Mouse (Mus musculus): ENCODE data around the gene Lrrc3b. TPM values are rescaled to one million over a fixed set of nuclear protein-coding genes. Genes with fewer than 3 reads are reported as not detected.

Gene Lrrc3b
- polyA plus RNA-seq (2012; rRNA removed) = 48.5 and 49.4 TPM in 2 replicates

- Histone ChIP-seq H3K4me1 (ENCODE audit: control insufficient read depth, insufficient read depth, low read length) (no peaks in the 10 kb centered on the region), H3K27ac (ENCODE audit: insufficient read depth, low read length) (peak within 1 kb of the TSS; percentile 86), H3K4me3 (replicated peaks; ENCODE audit: insufficient read depth, low read depth, low read length) (peak within 1 kb of the TSS; percentile 96), H3K27me3 (ENCODE audit: control insufficient read depth, insufficient read depth, low read length) (no peaks in the 10 kb centered on the region)
- TF ChIP-seq POLR2A (IDR thresholded peaks at IDR 0.05; ENCODE audit: borderline replicate concordance, insufficient read depth, low read length) (peak; percentile 88; the same call in 1 of the 2 replicates), CTCF (IDR thresholded peaks at IDR 0.05; ENCODE audit: borderline replicate concordance, insufficient read depth, low read depth, low read length) (peak; percentile 38; the same call in 1 of the 2 replicates)
- under 1% methylated on average over 51 of the region's 51 CpGs for WGBS
- peak; percentile 91 to 93 for DNase-seq
These were observed at the start of gene Lrrc3b for GRCm38 (mm10) chr14:15438485-15439157. Lrrc3b (minus strand) TSS chr14:15438987.

- Histone ChIP-seq H3K27me3 (ENCODE audit: control insufficient read depth, insufficient read depth, low read length) (no peaks in the 10 kb centered on the region), H3K4me1 (ENCODE audit: control insufficient read depth, insufficient read depth, low read length) (no peaks in the 10 kb centered on the region; the same call in 1 of the 2 replicates), H3K4me3 (replicated peaks; ENCODE audit: insufficient read depth, low read depth, low read length) (no peak overlapping the region), H3K27ac (ENCODE audit: insufficient read depth, low read length) (no peak overlapping the region)
- no peak for DNase-seq
- no peak for TF ChIP-seq POLR2A (IDR thresholded peaks at IDR 0.05; ENCODE audit: borderline replicate concordance, insufficient read depth, low read length)
- no peak for TF ChIP-seq CTCF (IDR thresholded peaks at IDR 0.05; ENCODE audit: borderline replicate concordance, insufficient read depth, low read depth, low read length)
These were observed 38.9 kb upstream of the Lrrc3b start for GRCm38 (mm10) chr14:15477668-15478067.

GRCm38 (mm10) chr14:15438096-15438484 lies 697 bp downstream of the Lrrc3b start:
- Histone ChIP-seq H3K27me3 (ENCODE audit: control insufficient read depth, insufficient read depth, low read length) (no peaks in the 10 kb centered on the region), H3K4me1 (ENCODE audit: control insufficient read depth, insufficient read depth, low read length) (no peaks in the 10 kb centered on the region), H3K27ac (ENCODE audit: insufficient read depth, low read length) (peak overlapping the region; percentile 86), H3K4me3 (replicated peaks; ENCODE audit: insufficient read depth, low read depth, low read length) (peak overlapping the region; percentile 96)
- TF ChIP-seq CTCF (IDR thresholded peaks at IDR 0.05; ENCODE audit: borderline replicate concordance, insufficient read depth, low read depth, low read length) (no peak), POLR2A (IDR thresholded peaks at IDR 0.05; ENCODE audit: borderline replicate concordance, insufficient read depth, low read length) (no peak)
- WGBS = under 1% methylated on average over 11 of the region's 11 CpGs
- DNase-seq = peak in 1 of 2 experiments; percentile 68

- H3K4me1 ChIP-seq (ENCODE audit: control insufficient read depth, insufficient read depth, low read length) = peaks cover under 1% of the 10 kb centered on the region; the same call in 1 of the 2 replicates
- H3K27me3 ChIP-seq (ENCODE audit: control insufficient read depth, insufficient read depth, low read length) = no peaks in the 10 kb centered on the region
- H3K4me3 ChIP-seq (replicated peaks; ENCODE audit: insufficient read depth, low read depth, low read length) = peak overlapping the region; percentile 96
- 1% methylated on average over 15 of the region's 15 CpGs for WGBS
- TF ChIP-seq CTCF (IDR thresholded peaks at IDR 0.05; ENCODE audit: borderline replicate concordance, insufficient read depth, low read depth, low read length) (no peak), POLR2A (IDR thresholded peaks at IDR 0.05; ENCODE audit: borderline replicate concordance, insufficient read depth, low read length) (peak; percentile 43; the same call in 1 of the 2 replicates)
- DNase-seq = peak; percentile 81
- peak overlapping the region; percentile 86 for H3K27ac ChIP-seq (ENCODE audit: insufficient read depth, low read length)
These were observed 1.3 kb downstream of the Lrrc3b start for GRCm38 (mm10) chr14:15437501-15437941.

- no peaks in the 10 kb centered on the region for H3K27me3 ChIP-seq (ENCODE audit: control insufficient read depth, insufficient read depth, low read length)
- TF ChIP-seq POLR2A (IDR thresholded peaks at IDR 0.05; ENCODE audit: borderline replicate concordance, insufficient read depth, low read length) (no peak), CTCF (IDR thresholded peaks at IDR 0.05; ENCODE audit: borderline replicate concordance, insufficient read depth, low read depth, low read length) (no peak)
- H3K4me3 ChIP-seq (replicated peaks; ENCODE audit: insufficient read depth, low read depth, low read length) = peak overlapping the region; percentile 96
- WGBS = 11% methylated on average over 4 of the region's 4 CpGs
- H3K27ac ChIP-seq (ENCODE audit: insufficient read depth, low read length) = peak overlapping the region; percentile 86
- peak in 1 of 2 experiments; percentile 47 for DNase-seq
- peaks cover 5% of the 10 kb centered on the region; the same call in 1 of the 2 replicates for H3K4me1 ChIP-seq (ENCODE audit: control insufficient read depth, insufficient read depth, low read length)
These were observed 1.7 kb downstream of the Lrrc3b start for GRCm38 (mm10) chr14:15437046-15437445.

- Histone ChIP-seq H3K27me3 (ENCODE audit: control insufficient read depth, insufficient read depth, low read length) (no peaks in the 10 kb centered on the region), H3K27ac (ENCODE audit: insufficient read depth, low read length) (peak overlapping the region; percentile 86), H3K4me1 (ENCODE audit: control insufficient read depth, insufficient read depth, low read length) (peaks cover 8% of the 10 kb centered on the region; the same call in 1 of the 2 replicates), H3K4me3 (replicated peaks; ENCODE audit: insufficient read depth, low read depth, low read length) (peak overlapping the region; percentile 96)
- WGBS = 26% methylated on average over 4 of the region's 4 CpGs
- peak; percentile 39 to 42 for DNase-seq
- TF ChIP-seq CTCF (IDR thresholded peaks at IDR 0.05; ENCODE audit: borderline replicate concordance, insufficient read depth, low read depth, low read length) (no peak), POLR2A (IDR thresholded peaks at IDR 0.05; ENCODE audit: borderline replicate concordance, insufficient read depth, low read length) (no peak)
These were observed 2.2 kb downstream of the Lrrc3b start for GRCm38 (mm10) chr14:15436586-15436985.

GRCm38 (mm10) chr14:15432396-15432795 lies 6.4 kb downstream of the Lrrc3b start:
- Histone ChIP-seq H3K4me1 (ENCODE audit: control insufficient read depth, insufficient read depth, low read length) (peaks cover 14% of the 10 kb centered on the region), H3K27ac (ENCODE audit: insufficient read depth, low read length) (no peak overlapping the region), H3K4me3 (replicated peaks; ENCODE audit: insufficient read depth, low read depth, low read length) (no peak overlapping the region), H3K27me3 (ENCODE audit: control insufficient read depth, insufficient read depth, low read length) (no peaks in the 10 kb centered on the region)
- 8% methylated on average over 1 of the region's 1 CpGs for WGBS
- TF ChIP-seq CTCF (IDR thresholded peaks at IDR 0.05; ENCODE audit: borderline replicate concordance, insufficient read depth, low read depth, low read length) (no peak), POLR2A (IDR thresholded peaks at IDR 0.05; ENCODE audit: borderline replicate concordance, insufficient read depth, low read length) (no peak)
- DNase-seq = no peak

GRCm38 (mm10) chr14:15421624-15422023 lies 17.2 kb downstream of the Lrrc3b start:
- DNase-seq = no peak
- Histone ChIP-seq H3K27ac (ENCODE audit: insufficient read depth, low read length) (no peak overlapping the region), H3K27me3 (ENCODE audit: control insufficient read depth, insufficient read depth, low read length) (no peaks in the 10 kb centered on the region), H3K4me3 (replicated peaks; ENCODE audit: insufficient read depth, low read depth, low read length) (no peak overlapping the region), H3K4me1 (ENCODE audit: control insufficient read depth, insufficient read depth, low read length) (peaks cover 3% of the 10 kb centered on the region; the same call in 1 of the 2 replicates)
- no peak for TF ChIP-seq POLR2A (IDR thresholded peaks at IDR 0.05; ENCODE audit: borderline replicate concordance, insufficient read depth, low read length)
- TF ChIP-seq CTCF (IDR thresholded peaks at IDR 0.05; ENCODE audit: borderline replicate concordance, insufficient read depth, low read depth, low read length) = no peak
- 83% methylated on average over 1 of the region's 1 CpGs for WGBS
